Mouse (Mus musculus) bone marrow macrophage, adult 2 months (primary cell): ENCODE measurements around the gene Gm44805. TPM values are rescaled to one million over a fixed set of nuclear protein-coding genes. Genes with fewer than 3 reads are reported as not detected.
"Not testable (repeated sequence)": the region's sequence is repeated elsewhere in the genome, so short reads cannot be mapped to it uniquely, and the experiment has no call there.

Experiments used
- H3K27ac ChIP-seq: 2 replicates; pipeline ENCODE4 v1.5.1; 2012; ENCODE audit warnings: low read depth, low read length; ENCODE audit not compliant: insufficient read depth
- H3K4me1 ChIP-seq: 2 replicates; pipeline ENCODE4 v1.6.1; 2012; ENCODE audit warnings: low read length; ENCODE audit not compliant: control insufficient read depth, insufficient read depth
- H3K4me3 ChIP-seq: 2 replicates; pipeline ENCODE4 v1.5.1; 2012; ENCODE audit warnings: mild to moderate bottlenecking, low read length, moderate library complexity; ENCODE audit not compliant: insufficient read depth
- CTCF ChIP-seq: IDR thresholded peaks from 2 replicates; pipeline ENCODE4 v1.5.1; 2012; ENCODE audit warnings: low read depth, mild to moderate bottlenecking, low read length, moderate library complexity
- POLR2A ChIP-seq: IDR thresholded peaks from 2 replicates; pipeline ENCODE4 v1.6.1; 2012; ENCODE audit warnings: mild to moderate bottlenecking, low read depth, low read length, borderline replicate concordance
- polyA plus RNA-seq: library from polyadenylated mRNA; stranded (reverse); fragments of >200 nt; gene quantifications from 2 replicates; pipeline ENCODE4 v1.2.4, GENCODE M21; 2012; ENCODE audit not compliant: missing spikeins, insufficient read depth, insufficient read length

The Gm44805 gene
- polyA plus RNA-seq, 1 experiment, result not detected

GRCm38 (mm10) chr7:19694336-19695212 lies 13.4 kb upstream of the Gm44805 start:
- Histone ChIP-seq H3K4me3 (no peak overlapping the region), H3K27ac (peak overlapping the region; percentile 98), H3K4me1 (peaks cover 41% of the 10 kb centered on the region)
- no peak for TF ChIP-seq CTCF
- TF ChIP-seq POLR2A, result no peak; the same call in 1 of the 2 replicates

DNA sequence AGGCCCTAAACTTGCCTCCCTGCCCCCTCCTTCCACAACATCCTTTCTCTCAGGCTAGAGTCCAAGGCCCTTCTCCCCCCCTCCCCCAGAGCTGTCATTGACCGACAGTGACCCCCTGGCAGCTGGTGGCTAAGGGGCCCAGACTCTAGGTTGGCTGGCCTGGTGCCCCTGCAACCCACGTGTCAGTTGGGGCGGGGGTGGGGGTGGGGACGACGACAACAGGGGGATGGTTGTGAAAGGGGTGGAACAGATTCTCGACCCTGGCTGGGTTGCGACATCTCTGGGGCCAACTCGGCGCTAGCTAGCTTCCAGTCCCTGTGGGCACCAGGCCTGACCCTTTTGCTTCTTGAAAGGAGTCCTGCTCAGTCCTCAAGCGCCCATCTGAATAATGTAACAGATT lies 12.2 kb upstream of the Gm44805 start:
- Histone ChIP-seq H3K4me3 (no peak overlapping the region), H3K27ac (peak overlapping the region; percentile 98), H3K4me1 (peaks cover 37% of the 10 kb centered on the region)
- TF ChIP-seq CTCF (no peak), POLR2A (no peak)

- TF ChIP-seq CTCF (no peak), POLR2A (no peak)
- H3K27ac ChIP-seq, result peak within 1 kb of the TSS; percentile 98
- H3K4me1 ChIP-seq, result peaks cover 37% of the 10 kb centered on the region
- no peak within 1 kb of the TSS for H3K4me3 ChIP-seq
Observed at GRCm38 (mm10) chr7:19691873-19692865, 10.9 kb upstream of the Gm44805 start, which contains the start of gene Apoc1. Gene Apoc1, minus strand, starts transcription at chr7:19692660.

DNA sequence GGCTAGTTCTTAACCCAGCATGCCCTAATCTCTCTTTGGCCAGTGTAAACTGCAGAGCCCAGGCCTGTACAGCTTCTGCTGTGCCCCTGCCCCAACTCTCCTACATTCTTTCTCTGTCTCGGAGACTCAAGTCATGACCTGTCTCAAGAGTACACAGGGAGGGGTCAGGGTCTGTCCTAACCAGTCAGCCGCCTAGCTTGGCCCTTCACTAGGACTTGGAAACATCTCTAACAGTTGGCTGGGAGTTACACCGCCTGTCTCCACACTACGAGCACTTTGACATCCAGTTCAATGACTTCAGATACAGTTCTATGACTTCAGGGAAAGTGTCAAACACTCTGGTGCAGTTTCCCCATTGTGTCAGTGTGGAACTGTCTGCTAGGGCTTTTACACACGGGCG lies 10.2 kb upstream of the Gm44805 start:
- Histone ChIP-seq H3K27ac (no peak overlapping the region), H3K4me1 (peaks cover 42% of the 10 kb centered on the region), H3K4me3 (no peak overlapping the region)
- no peak for TF ChIP-seq POLR2A
- no peak for TF ChIP-seq CTCF

DNA sequence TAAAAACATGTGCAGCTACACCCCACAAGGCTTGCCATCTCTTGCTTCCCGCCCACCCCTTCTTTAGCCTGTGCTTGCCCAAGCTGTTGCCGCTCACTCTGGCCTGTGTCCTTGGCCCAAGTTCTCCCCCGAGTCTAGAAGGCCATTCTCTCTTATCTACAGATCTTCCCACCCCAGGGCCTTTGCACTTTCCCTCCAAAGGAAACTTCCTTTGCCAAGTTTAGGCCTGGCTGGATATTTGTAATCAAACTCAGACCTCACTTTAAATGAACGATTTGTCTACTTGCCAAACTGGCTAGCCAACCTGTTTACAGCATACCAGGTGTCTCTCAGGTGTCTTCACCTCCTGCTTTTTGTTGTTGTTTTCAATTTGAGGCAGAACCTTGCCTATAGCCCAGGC lies 9.6 kb upstream of the Gm44805 start:
- Histone ChIP-seq H3K4me3 (no peak overlapping the region), H3K4me1 (peaks cover 38% of the 10 kb centered on the region), H3K27ac (no peak overlapping the region)
- no peak for TF ChIP-seq CTCF
- no peak for TF ChIP-seq POLR2A

DNA sequence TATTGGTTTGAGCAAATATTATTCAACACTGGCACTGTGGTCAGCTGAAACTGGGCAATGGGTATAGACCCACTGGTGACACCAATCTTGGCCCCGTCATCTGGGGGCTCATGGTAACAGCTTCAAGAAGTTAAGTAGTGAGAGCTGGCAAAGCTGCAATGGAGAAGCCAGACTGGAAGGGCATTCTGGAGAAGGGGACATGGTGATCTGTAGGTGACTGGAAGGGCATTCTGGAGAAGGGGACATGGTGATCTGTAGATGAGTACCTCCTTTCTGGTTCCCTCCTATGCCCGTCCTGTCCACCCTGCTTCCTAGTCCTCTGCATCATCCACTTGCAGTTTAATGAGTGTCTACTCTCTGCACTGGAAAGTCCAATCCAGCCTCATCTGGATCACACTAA lies 7.4 kb upstream of the Gm44805 start:
- TF ChIP-seq CTCF, result no peak
- no peak for TF ChIP-seq POLR2A
- no peak overlapping the region for H3K4me3 ChIP-seq
- no peak overlapping the region for H3K27ac ChIP-seq

DNA sequence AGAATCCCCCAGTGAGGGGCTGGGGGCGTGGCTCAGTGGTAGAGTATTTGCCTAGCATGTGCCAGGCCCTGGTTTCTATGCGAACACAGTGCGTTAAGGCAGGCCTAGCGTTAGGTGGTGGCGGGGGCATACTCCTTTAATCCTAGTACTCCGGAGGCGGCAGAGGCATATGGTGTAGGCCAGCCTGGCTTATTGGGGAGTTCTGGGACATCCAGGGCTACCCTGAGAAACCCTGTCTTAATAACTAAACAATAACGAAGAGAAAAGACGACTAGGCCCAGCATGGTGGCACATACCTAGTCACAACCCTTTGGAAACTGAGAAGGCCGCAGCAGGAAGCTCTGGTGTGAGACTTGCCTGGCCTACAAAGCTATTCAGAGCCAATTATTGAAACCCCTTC lies 6.9 kb upstream of the Gm44805 start:
- Histone ChIP-seq H3K27ac (no peak overlapping the region), H3K4me3 (no peak overlapping the region), H3K4me1 (peaks cover 35% of the 10 kb centered on the region)
- no peak for TF ChIP-seq POLR2A
- TF ChIP-seq CTCF, result no peak

More for the DNA sequence above, 7.4 kb upstream of the Gm44805 start:
- peaks cover 34% of the 10 kb centered on the region for H3K4me1 ChIP-seq

DNA sequence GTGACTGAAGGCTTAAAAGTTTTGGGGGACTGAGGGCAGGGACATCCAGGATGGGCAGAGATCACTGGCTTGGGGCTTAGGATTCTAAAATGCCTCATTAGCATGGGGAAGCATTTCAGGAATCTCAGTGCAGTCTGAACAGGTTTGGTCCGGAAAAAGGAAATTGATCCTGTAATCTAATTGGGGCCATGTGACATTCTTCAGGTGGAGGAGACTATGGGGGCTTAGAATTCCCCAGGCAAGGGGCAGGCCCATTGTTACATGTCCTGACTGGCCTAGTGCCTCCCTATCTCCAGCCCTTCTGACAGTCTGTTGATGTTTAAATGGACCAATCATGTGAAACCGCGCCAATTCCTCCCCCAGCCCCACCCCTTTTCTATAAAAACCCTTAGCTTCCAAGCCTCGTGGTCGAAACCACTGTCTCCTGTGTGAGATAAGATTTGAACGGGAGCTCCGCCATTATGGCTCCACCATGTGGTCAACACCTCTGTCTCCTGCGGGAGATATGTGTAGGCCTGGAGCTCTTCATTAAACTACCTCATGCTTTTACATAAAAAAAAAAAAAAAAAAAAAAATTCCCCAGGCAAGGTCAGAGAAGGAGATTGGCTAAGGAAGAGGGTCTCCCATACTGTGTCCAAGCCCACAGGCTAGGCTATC lies 5.8 kb upstream of the Gm44805 start:
- H3K4me3 ChIP-seq, H3K27ac ChIP-seq: not testable (repeated sequence)
- H3K4me1 ChIP-seq, result peaks cover 31% of the 10 kb centered on the region

DNA sequence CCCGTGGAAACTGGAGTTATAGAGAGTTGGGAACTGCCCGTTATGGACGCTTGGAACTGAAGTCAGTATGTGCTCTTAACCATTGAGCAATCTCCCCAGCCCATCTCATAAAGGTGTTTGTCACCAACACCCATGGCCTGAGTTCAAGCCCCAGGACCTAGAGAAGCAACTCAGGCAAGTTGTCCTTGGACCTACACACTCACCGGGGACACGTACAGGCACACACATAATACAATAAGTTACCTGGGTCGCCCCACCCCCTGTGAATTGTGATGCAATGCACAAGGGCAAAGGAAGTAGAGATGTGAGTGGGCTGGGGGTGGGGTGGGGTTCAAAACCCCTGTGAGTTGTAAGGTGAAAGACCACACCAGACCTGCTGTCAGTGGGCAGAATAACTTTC lies 5.3 kb upstream of the Gm44805 start:
- peaks cover 31% of the 10 kb centered on the region for H3K4me1 ChIP-seq
- no peak overlapping the region for H3K27ac ChIP-seq
- H3K4me3 ChIP-seq, result no peak overlapping the region
- TF ChIP-seq POLR2A (no peak), CTCF (no peak)
